Mouse (Mus musculus) forebrain, embryonic 11.5 days (tissue): Measurements from ENCODE around the gene Zwint. TPM values are rescaled to one million over a fixed set of nuclear protein-coding genes. Genes with fewer than 3 reads are reported as not detected.

Experiments used
- ATAC-seq: fragments of 200-750 bp; cut with Nextera tagmentation; replicated peaks from 2 replicates; pipeline ENCODE4 v1.8.0; 2017; ENCODE audit warnings: moderate TSS enrichment; ENCODE audit not compliant: low FRiP score
- DNase-seq: peaks from one replicate; pipeline ENCODE4 v3.0.0-alpha.2; 2017; ENCODE audit warnings: low spot score
- H3K27ac ChIP-seq: fragments of 300-500 bp; sonication (generic); 2 replicates; pipeline ENCODE4 v1.5.1; 2014; ENCODE audit warnings: low read depth, low read length
- H3K27me3 ChIP-seq: fragments of 300-500 bp; sonication (generic); 2 replicates; pipeline ENCODE4 v1.6.1; 2014; ENCODE audit warnings: mild to moderate bottlenecking, low read length, mixed read lengths; ENCODE audit not compliant: control insufficient read depth, insufficient read depth
- H3K36me3 ChIP-seq: fragments of 300-500 bp; sonication (generic); 2 replicates; pipeline ENCODE4 v1.6.1; 2014; ENCODE audit warnings: mild to moderate bottlenecking, low read length, moderate library complexity, mixed read lengths; ENCODE audit not compliant: control insufficient read depth, insufficient read depth
- H3K4me1 ChIP-seq: fragments of 300-500 bp; sonication (generic); replicated peaks from 2 replicates; pipeline ENCODE4 v1.6.1; 2014; ENCODE audit warnings: low read length, mixed read lengths; ENCODE audit not compliant: control insufficient read depth, insufficient read depth
- H3K4me2 ChIP-seq: fragments of 300-500 bp; sonication (generic); 2 replicates; pipeline ENCODE4 v1.6.1; 2014; ENCODE audit warnings: low read depth, mild to moderate bottlenecking, low read length, moderate library complexity, mixed read lengths; ENCODE audit not compliant: severe bottlenecking
- H3K4me3 ChIP-seq: fragments of 300-500 bp; sonication (generic); 2 replicates; pipeline ENCODE4 v1.5.1; 2014; ENCODE audit warnings: low read depth, low read length
- H3K9ac ChIP-seq: fragments of 300-500 bp; sonication (generic); 2 replicates; pipeline ENCODE4 v1.6.1; 2014; ENCODE audit warnings: low read length
- H3K9me3 ChIP-seq: fragments of 300-500 bp; sonication (generic); 2 replicates; pipeline ENCODE4 v1.6.1; 2016; ENCODE audit warnings: low read length, mixed read lengths; ENCODE audit not compliant: control insufficient read depth
- WGBS: fragments of 180-500 bp; shearing (Covaris S2); extraction: QIAGEN DNeasy Blood & Tissue Kit; methylation state at CpG from one replicate; pipeline ENCODE4 v1.1.7; 2014; 5-methylcytosine and 5-hydroxymethylcytosine counted together
- polyA plus RNA-seq: library from polyadenylated mRNA; unstranded; fragments of >200 nt; fragmentation: Nextera tagmentation; extraction: Ambion mirVana; gene quantifications from 2 replicates; pipeline ENCODE4 v1.2.1, GENCODE M21; 2014

Zwint gene
- 435 and 447 TPM in 2 replicates for polyA plus RNA-seq

- peaks cover 5% of the 10 kb centered on the region; the same call in 1 of the 2 replicates for H3K4me1 ChIP-seq
- WGBS: 2% methylated on average over 36 of the region's 36 CpGs
- ATAC-seq: peak; percentile 99
These were observed at the start of gene Zwint for GRCm38 (mm10) chr10:72654270-72655016. Gene Zwint, plus strand, starts transcription at chr10:72654845.

GRCm38 (mm10) chr10:72613125-72613915 lies 41.3 kb upstream of the Zwint start:
- Histone ChIP-seq H3K27me3 (no peaks in the 10 kb centered on the region), H3K9me3 (no peaks in the 10 kb centered on the region), H3K36me3 (no peaks in the 10 kb centered on the region), H3K27ac (no peak overlapping the region), H3K9ac (no peak overlapping the region), H3K4me1 (no peaks in the 10 kb centered on the region), H3K4me2 (no peak overlapping the region), H3K4me3 (no peak overlapping the region)
- DNase-seq (no peak), ATAC-seq (no peak)
- WGBS: 88% methylated on average over 5 of the region's 5 CpGs

More at GRCm38 (mm10) chr10:72654270-72655016, at the start of gene Zwint:
- H3K4me3 ChIP-seq: peak within 1 kb of the TSS; percentile 72
- H3K27me3 ChIP-seq: no peaks in the 10 kb centered on the region
- H3K9me3 ChIP-seq: no peaks in the 10 kb centered on the region
- peak within 1 kb of the TSS; percentile 77 for H3K9ac ChIP-seq
- H3K4me2 ChIP-seq: peak within 1 kb of the TSS; percentile 77
- H3K27ac ChIP-seq: peak within 1 kb of the TSS; percentile 81
- peak; percentile 96 for DNase-seq
- H3K36me3 ChIP-seq: peaks cover 4% of the 10 kb centered on the region; the same call in 1 of the 2 replicates

GRCm38 (mm10) chr10:72616153-72616552 lies 38.5 kb upstream of the Zwint start:
- WGBS: 87% methylated on average over 2 of the region's 2 CpGs
- Histone ChIP-seq H3K9me3 (no peaks in the 10 kb centered on the region), H3K4me1 (no peaks in the 10 kb centered on the region), H3K27ac (no peak overlapping the region), H3K9ac (no peak overlapping the region), H3K4me2 (no peak overlapping the region), H3K36me3 (no peaks in the 10 kb centered on the region), H3K4me3 (no peak overlapping the region), H3K27me3 (no peaks in the 10 kb centered on the region)
- DNase-seq: no peak
- no peak for ATAC-seq

- Histone ChIP-seq H3K4me1 (no peaks in the 10 kb centered on the region), H3K9ac (no peak overlapping the region), H3K27me3 (no peaks in the 10 kb centered on the region), H3K9me3 (no peaks in the 10 kb centered on the region), H3K4me3 (no peak overlapping the region), H3K4me2 (no peak overlapping the region), H3K27ac (no peak overlapping the region), H3K36me3 (no peaks in the 10 kb centered on the region)
- WGBS: 75% methylated on average over 2 of the region's 2 CpGs
- DNase-seq (no peak), ATAC-seq (no peak)
These were observed 34.1 kb upstream of the Zwint start for GRCm38 (mm10) chr10:72620527-72620926.

GRCm38 (mm10) chr10:72623561-72623960 lies 31.1 kb upstream of the Zwint start:
- Histone ChIP-seq H3K4me2 (no peak overlapping the region), H3K9ac (no peak overlapping the region), H3K27ac (no peak overlapping the region), H3K9me3 (no peaks in the 10 kb centered on the region), H3K27me3 (no peaks in the 10 kb centered on the region), H3K4me3 (no peak overlapping the region), H3K4me1 (no peaks in the 10 kb centered on the region), H3K36me3 (no peaks in the 10 kb centered on the region)
- ATAC-seq (no peak), DNase-seq (no peak)
- WGBS: 82% methylated on average over 8 of the region's 8 CpGs

GRCm38 (mm10) chr10:72634125-72634524 lies 20.5 kb upstream of the Zwint start:
- WGBS: 77% methylated on average over 5 of the region's 5 CpGs
- no peak for DNase-seq
- no peak for ATAC-seq
- H3K9ac ChIP-seq: no peak overlapping the region
- H3K27me3 ChIP-seq: no peaks in the 10 kb centered on the region
- no peak overlapping the region for H3K4me2 ChIP-seq
- no peaks in the 10 kb centered on the region for H3K36me3 ChIP-seq
- H3K27ac ChIP-seq: no peak overlapping the region
- no peaks in the 10 kb centered on the region for H3K4me1 ChIP-seq
- H3K4me3 ChIP-seq: no peak overlapping the region
- no peaks in the 10 kb centered on the region for H3K9me3 ChIP-seq

GRCm38 (mm10) chr10:72650867-72651266 lies 3.8 kb upstream of the Zwint start:
- Histone ChIP-seq H3K27ac (no peak overlapping the region), H3K4me3 (no peak overlapping the region), H3K36me3 (no peaks in the 10 kb centered on the region), H3K9me3 (no peaks in the 10 kb centered on the region), H3K9ac (no peak overlapping the region), H3K27me3 (no peaks in the 10 kb centered on the region), H3K4me2 (no peak overlapping the region), H3K4me1 (peaks cover 4% of the 10 kb centered on the region; the same call in 1 of the 2 replicates)
- 37% methylated on average over 6 of the region's 6 CpGs for WGBS
- DNase-seq: no peak
- no peak for ATAC-seq

GRCm38 (mm10) chr10:72653797-72654196 lies 848 bp upstream of the Zwint start:
- Histone ChIP-seq H3K9me3 (no peaks in the 10 kb centered on the region), H3K27ac (no peak overlapping the region), H3K4me3 (no peak overlapping the region), H3K36me3 (peaks cover 4% of the 10 kb centered on the region; the same call in 1 of the 2 replicates), H3K9ac (no peak overlapping the region), H3K4me1 (peaks cover 5% of the 10 kb centered on the region; the same call in 1 of the 2 replicates), H3K27me3 (no peaks in the 10 kb centered on the region), H3K4me2 (peak overlapping the region; percentile 52; the same call in 1 of the 2 replicates)
- ATAC-seq (0 out of 2 replicates have a peak, but pooled peaks have one; percentile 0), DNase-seq (no peak)
- 76% methylated on average over 2 of the region's 2 CpGs for WGBS
